Mouse (Mus musculus) testis, postnatal 10 days (tissue): ENCODE measurements around the gene Rad51b.

Source experiments
- DNase-seq: peaks from one replicate; pipeline ENCODE4 v3.0.0; 2021; ENCODE audit warnings: low spot score

Gene Rad51b

DNA sequence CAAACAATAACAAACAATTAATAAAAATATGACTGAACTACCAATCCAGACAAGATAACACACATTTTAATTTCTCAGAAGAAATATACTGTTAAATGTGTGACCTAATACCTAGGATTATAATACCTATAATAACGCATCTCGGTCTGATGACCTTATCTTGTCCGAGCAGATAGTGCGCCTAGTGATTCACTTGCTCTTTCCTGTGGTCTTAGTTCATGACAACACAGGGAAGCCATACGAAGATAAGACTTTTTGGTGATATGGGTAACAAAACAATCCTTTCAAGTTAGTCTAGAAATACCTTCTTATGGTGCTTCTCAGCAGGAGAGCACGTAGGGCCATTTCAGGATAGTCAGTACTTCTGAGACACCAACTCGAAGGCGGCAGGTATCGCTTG is 472.7 kb downstream of the Rad51b start:
- DNase-seq = no peak

DNA sequence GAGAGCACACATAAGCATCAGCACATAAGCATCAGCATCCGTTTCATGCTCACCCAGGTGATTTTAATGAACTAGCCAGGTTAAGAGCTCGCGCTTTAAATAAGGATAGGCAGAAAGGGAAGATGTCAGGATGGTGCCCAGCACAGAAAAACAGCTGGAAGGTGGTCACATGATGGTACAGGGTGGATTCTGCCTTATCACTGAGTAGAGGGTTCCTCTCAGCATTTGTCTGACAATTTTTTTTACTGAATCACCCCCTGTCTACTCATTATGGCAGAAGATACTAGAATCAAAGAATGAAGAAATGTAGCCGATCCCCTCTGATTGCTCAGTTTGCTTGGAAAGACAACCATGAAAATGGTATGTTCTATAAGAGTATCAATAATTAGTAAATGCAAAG is 474.1 kb downstream of the Rad51b start:
- no peak for DNase-seq

DNA sequence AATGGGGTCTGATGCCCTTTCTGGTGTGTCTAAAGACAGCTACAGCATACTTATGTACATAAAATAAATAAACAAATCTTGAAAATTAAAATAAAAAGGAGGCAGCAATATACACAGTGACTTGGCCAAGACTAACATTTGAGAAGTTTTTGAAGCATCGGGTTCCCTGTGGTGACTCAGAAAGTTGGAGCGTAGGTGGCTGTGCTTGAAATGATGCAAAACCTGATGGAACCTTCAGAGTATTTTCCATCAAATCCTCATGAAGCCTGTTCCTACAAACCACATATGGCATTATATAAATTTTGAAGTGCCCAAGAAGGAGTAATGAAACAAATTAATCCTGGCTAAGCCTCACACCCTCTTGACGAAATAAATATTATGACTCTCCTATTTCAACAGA is 474.7 kb downstream of the Rad51b start:
- DNase-seq = no peak

DNA sequence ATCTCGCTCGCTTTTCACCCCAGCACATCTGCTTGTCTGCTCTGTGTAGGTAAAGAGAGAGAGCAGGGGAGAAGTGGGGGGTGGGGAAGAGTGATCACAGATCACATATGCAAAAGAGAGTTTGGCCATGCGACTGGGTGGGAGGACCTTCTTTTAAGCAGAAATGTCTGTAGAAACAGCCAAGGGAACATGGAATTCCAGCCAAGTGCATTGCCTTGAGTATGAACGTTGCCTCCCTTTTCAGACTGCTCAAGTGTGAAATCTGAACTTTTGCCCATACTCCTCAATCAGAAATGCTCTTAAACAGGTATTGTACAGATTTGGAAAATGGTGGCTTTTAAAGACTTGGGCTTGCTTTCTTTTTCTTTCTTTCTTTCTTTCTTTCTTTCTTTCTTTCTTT is 476.2 kb downstream of the Rad51b start:
- no peak for DNase-seq

DNA sequence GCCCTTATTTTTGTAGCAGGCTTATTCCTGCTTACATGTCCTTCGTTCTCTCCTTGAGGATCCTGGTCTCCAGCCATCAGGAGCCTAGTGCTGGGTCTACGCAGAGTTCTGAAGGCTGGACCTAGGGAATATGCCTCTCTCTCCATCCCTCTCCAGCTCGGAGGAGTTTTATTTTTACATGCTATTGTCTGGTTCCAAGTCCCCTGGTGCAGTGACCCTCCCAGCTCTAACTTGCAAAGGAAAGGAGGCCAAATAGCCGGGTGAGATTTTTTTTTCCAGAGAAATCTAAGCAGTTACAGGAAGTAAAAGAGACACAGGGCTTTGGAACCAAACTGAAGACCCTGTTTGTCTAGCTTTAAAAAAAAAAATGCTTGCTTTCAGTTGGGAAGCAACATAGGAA is 477.5 kb downstream of the Rad51b start:
- DNase-seq = no peak

DNA sequence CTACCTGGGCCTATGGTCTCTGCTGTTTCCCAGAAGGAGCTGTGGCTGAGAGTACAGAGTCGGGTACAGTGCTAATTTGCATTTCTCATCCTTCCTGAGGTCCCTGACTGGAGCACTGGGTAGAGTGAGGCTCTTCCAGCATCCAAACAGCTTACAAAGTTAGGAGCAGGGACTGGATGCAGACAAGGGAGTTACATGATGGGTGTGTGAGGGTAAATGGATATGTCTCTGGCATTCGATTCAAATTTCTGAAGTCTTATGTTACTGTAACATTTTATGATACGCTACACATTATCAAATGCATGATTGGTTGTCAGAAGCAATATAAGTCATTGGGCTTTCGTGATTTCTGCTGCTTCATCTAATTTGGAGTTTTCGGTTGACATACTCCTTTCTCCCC is 479.7 kb downstream of the Rad51b start:
- no peak for DNase-seq

DNA sequence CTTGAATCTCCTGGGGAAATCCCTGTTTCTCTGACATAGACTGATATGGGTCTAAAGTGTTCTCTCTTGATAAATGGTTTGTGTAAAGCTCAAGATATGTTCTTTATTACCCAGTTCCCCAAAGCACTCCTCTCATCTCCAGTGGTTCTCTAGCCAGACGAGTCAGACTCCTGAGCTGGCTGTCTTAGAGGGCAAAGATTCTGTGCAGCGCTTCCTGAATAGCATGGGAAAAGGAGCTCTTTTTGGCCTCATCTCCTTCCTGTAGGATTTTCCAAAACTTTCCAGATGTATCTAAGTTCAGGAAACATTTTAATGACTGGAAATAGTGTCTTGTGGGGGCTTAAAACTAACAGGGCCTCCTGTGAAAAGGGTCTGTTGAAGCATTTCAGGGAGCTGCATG is 483.7 kb downstream of the Rad51b start:
- no peak for DNase-seq

DNA sequence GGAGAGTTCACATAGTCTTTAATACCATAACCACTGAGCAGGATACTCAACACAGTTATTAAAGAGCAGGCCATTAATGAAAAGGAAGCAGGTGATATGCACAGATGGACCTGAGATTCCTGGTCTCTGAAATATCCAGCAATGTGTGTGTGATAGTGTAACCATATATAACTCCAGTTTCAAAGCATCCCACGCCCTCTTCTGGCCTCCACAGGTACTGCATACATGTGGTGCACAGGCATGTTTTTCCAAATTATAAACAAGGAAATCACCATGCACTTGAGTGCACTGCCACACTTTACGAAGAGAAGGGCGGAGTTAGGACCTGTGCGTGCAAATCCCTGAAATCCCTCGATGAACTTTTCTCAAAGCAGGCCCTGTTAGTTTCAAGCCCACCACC is 484.7 kb downstream of the Rad51b start:
- no peak for DNase-seq

DNA sequence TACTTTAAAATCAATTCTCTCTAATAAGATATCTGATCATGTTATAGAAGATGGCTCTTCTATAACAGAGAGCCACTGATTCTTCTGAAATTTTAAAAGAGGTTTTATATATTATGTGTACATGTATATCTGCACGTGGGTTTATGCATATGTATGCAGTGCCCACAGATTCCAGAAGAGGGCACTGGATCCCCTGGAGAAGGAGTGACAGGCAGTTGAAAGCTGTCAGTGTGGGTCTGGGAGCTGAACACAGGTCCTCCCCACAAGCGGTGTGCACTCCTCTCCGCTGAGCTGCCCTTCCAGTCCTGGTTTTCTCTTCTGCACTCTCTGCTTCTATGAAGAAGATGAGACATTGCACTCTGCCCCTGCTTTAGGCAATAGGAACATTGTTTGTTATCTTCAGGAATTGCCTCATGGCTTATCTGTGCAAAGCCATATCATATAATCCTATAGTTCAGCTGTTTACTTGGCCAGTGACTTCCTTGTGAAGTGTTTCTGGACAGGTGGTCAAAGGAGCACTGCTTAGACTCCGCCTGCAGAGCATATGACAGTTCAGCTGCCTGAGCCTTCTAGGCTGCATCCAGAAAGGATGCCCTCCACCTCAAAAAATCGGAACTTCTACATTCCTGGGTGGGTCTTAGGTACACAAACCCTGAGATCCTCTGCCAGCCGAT is 485.5 kb downstream of the Rad51b start:
- DNase-seq = no peak

DNA sequence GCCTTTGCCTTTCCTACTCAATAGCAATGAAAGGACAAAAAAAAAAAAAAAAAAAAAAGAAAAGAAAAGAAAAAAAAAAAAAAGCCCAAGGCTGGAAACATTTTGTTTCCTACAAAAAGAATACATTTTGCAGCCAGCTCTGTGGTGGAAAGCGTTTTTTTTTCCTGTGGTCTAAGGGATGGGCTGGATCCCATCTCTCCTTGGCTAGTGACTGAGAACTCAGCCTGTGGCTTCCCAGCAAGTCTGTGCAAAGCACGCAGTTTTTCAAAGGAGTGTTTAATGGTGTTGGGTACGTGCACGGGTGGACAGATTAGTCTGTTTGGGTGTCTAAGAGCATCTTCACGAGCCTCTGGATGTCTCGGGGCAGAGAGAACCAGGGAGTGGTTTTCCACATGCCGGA is 487.1 kb downstream of the Rad51b start:
- DNase-seq = no peak

DNA sequence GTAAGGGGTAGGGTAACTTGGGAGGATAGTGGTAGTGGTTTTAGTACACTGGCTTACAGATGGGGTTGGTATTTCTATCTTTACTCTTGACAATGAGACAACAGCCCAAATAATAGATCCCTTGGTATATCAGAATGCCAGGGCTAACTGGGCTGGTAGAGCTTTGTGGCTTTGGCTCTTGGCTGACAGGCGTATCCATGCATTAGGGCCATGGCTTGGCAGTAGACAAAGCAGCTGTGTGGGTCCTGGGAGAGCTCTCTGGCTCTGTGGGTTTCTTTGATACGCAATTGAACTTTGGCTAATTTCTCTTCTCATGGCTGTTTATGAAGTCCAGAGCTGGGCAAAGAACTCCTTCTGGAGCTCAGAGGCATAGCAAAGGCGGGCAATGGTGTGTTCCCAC is 488.6 kb downstream of the Rad51b start:
- DNase-seq = no peak

DNA sequence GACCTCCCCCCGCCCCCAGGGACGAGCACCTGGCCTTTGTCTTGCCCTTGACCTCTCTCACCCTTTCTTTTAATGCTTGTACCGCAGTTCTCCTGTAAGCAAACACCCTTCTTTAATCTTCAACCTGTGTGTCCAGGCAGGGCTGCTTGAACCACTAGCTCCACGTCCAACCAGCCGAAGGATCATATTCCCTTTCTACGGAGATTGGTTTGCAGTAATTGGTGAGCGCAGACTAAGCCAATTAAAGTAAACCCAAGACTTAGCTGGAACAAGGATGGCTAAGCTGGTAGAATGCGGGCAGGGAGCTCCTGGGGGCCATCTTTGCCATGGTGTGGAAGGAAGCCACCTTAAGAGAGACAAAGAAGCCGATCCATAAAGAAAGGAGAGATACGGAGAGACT is 490.5 kb downstream of the Rad51b start:
- no peak for DNase-seq

DNA sequence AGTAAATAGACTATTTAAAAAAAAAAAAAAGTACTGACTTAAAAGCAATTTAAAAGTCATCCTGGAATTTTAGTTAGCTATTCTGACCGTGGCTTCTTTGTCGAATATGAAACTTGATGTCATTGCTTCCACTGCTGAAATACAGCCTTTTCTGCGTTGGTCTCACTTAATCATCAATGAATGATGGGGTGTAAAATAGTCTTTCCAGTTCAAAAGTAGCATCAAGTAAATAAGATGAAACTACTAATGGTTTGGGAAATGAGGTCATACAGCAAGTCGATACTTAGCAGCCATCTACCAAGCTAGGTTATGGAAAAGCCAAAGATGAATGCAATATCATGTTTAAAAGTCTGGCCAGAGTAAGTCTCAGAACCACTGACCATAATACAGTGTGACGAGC is 491.3 kb downstream of the Rad51b start:
- no peak for DNase-seq

DNA sequence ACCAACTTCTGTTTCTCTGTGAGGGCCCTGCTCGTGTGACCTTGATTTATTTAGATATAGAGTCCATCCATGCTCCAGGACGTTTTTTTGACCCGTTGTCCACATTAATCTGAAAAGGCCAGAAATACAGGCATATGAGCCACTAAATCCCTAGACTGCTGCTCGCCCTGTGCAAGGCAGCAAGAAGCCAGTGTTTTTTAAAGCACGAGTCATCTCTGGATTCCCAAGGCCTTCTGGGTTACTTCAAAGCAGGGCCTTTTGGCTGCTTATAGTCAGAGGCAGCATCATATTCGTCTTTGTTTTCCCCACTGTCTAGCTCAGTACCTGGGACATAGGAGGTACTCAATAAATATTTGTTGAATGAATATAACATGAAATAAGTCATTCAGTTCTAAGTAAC is 492.4 kb downstream of the Rad51b start:
- DNase-seq = no peak

DNA sequence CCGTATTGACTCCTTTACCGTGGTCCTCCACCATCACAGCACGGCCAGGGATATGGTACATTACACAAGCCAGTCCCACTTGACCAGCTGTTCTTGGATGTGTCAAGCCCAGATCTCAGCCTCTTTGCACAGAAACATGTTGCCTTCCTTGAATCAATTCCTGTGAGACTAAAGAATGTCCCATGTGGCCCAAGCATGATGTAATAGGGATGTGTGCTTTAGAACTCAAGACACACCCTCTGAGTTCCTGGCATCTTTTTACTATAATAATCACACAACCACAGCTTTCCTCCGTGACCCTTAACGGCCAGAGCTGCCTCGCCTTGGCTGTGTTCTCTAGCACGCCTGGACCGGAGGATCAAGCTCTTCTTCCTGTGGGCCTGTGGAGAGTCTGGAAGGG is 496.3 kb downstream of the Rad51b start:
- DNase-seq = no peak

DNA sequence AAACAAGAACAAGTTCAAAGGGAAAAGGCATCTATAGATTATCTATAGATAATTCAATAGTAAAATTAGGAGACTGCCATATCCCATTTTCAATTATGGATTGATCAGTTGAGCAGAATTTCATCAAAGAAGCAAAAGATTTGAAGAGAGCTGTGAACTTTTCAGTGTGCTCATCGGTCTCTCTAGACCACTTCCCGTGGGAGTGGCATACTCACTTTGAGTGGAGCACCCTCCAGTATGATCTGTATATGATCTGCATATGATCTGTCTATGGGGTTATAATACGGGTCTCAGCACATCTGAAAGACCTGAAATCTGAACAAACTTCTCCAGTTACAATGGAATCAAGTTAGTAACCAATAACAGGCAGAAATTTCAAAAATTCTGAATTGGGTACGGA is 497.7 kb downstream of the Rad51b start:
- no peak for DNase-seq

DNA sequence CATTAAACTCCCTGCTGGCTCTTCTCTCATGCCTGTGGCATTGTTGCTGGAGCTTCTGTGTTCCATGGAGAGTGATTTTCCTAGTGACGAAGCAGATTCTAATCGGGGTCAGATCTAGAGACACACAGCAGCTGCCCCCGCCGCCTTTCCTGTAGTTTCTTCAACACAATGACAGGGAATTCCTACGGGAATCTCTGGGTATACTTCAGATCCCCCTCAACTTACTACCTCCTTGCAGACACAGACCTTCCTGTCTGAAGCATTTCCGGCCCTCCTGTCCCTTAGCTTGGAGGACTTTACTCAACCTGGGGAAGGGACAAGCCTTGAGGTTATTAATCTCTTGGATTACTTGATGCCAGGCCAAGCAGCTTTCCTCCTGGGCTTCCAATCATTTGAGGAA is 499.2 kb downstream of the Rad51b start:
- no peak for DNase-seq

DNA sequence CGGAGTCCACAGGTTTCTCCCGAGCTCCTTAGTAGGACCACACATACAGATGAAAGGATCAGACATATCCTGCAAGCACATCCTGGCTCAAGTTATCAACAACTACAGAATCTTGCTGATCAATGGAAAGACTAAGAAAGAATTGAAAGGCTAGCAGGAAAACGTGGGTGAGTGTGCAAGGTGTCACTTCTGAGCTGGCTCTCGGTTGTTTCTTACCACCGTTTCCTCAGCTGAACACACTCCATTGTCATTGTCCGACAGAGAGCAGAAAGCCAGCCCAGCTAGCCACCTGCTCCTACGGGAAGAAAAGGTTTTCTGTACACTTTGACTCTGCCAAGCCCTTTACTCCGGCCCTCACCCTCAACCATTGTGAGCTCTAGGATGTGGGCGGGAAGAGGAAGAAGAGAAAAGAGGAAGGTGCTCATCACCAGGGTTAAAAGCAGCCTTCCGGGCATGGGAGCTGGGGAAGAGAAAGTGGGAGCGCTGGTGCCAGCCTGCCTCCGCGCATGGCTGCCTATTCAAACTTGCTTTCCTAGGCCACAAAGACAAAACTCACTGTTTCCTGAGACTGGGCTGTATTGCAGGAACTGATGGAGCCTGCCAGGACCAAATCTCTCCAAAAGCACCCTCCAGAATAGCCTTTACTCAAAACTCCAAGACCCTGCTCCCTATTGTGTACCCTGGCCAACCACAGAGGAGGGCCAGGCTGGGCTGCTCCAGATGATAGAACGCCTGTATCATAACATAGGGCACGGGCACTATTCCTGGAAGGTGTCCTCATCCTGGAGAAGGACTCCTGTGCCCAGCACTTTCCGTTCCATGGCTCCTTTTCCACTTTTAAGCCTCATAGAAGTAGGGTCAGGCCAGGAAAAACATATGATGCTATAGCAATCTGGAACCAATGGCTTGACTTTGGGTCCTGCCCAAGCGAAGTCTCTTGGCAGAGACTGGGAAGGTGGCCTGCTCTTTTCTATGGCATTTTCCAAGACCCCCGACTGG is 500.0 kb downstream of the Rad51b start:
- DNase-seq = no peak

DNA sequence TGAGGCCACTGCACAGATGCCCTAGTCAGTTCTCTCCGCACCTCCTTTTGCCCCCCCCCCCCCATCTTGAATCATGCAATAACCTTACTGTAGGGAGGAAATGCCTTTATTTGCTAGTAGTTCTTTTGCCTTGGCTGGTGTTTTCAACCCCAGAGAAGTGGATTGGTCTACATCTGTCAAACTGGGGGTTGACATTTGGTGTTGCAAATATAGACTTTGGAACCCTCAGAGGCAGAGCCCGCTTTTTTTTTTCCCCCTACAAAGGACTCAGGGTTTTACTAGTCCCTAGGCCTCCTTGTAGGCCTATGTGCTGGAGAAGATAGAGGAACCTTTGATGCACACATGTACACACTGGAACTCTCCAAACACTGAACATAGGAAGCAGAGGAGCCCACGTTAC is 501.4 kb downstream of the Rad51b start:
- DNase-seq = no peak

DNA sequence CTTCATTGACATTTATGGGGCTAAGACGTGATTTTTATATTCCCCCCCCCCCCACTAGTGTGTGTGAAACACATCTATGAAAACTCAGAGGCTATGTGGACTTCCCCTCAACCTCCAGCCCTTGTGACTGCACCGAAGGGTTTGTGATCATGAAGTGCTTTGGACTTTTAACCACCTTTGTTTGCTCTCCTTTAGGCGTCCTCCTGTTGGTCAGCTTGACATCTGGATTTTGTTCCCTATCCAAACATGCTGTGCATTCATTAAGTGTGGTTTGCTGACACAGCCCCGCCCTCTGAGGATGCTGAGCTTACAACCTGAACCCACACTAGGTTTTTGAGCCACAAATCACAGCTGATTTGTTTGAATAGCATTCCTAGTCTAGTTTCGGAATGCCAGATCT is 502.3 kb downstream of the Rad51b start:
- DNase-seq = no peak

DNA sequence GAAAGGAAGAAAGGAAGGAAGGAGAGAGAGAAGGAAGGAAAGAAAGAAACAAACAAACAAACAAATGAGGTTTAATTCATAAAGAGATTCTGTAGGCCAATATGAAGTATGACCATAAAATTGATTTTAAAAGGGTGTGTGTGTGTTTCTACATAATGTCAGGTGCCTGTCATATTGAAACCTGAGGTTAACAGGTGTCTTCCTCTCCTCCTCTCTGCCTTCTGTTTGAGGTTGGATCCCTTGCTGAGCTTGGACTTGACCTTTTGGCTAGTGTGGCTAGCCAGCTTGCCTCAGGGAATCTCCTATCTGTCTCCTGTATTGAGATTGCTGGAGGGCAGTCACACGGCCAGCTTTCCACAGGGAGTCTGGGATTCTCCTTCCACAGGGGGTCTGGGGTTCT is 506.6 kb downstream of the Rad51b start:
- DNase-seq = no peak

DNA sequence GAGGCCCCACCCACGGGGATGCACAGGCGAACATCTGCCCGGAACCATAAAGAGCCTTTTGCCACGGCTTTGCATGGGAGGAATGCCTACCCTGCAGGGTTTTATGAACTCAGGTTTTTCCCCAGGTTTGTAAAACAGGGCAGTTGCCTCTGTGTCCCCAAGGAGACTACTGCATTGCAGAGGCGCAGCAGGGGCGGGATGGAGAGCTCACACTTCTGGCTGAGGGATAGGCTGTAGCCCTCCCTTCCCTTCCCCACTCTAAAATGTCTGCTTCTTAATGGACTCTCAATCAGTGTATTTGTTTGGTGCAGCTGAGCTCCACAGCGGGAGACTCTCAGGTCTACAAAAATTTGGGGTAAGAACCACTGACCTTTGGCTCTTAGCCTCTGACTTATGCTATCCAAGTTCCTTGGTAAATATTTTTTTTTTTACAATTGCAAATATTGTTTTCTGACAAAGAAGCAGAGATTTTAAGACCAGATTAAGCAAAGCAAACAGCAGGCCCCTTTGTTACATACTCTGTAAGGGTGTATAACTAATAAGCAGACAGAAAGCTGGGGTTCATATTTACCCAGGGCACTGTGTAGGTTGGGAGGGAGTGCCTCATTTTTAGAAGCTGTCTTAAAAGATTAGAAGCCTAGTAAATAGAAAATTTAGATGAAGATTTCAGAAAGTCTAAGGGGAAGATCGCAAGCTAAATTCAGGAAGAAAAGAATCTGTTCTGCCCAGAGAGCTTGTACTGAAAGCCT is 507.9 kb downstream of the Rad51b start:
- no peak for DNase-seq

DNA sequence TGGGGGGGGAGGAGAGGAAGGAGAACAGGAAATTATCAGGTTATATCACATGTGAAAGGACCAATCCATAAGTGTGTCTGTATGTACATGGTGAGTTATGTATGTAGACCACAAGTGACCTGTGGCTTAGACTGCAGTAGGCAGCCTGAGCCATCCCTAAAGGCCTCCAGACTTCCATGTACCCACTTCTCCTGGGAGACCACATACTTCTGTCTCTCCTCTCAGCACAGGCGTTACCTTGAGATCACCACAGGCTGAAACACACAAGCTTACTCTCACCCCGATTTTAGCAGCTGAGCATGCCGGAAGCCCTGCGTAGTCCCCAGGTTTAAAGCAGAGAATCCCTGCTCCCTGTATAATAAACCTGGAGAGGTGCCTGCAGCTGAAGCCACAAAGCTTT is 509.9 kb downstream of the Rad51b start:
- DNase-seq = no peak
